Comparison of ENCODE assay signal across 11 mouse cellular contexts in genomic region chr15:97996716-97997256, GRCm38 (mm10). TPM values are rescaled to one million over a fixed set of nuclear protein-coding genes. Genes with fewer than 3 reads are reported as not detected.
DNase-seq lines count a peak whose midpoint lies in the region; ATAC-seq and TF ChIP-seq lines count a peak whose summit lies in the region.
"Had no signal": no experiment of that assay in that cellular context is flagged by ENCODE, and none has a peak within 500 bp of the region (broad histone marks: within the 10 kb centered on the region; RNA-seq: fewer than 3 reads in every experiment).

No protein-coding gene starts in this region.

- 72% methylated on average over 13 of the region's 13 CpGs for WGBS in limb, embryonic 14.5 days

- no peak overlapping the region for H3K9ac ChIP-seq in limb, embryonic 14.5 days (ENCODE audit: low read depth, low read length, severe bottlenecking)
- H3K9ac ChIP-seq: liver, postnatal 0 days; neural tube, embryonic 12.5 days had no signal

- H3K9me3 ChIP-seq in limb, embryonic 14.5 days (ENCODE audit: control insufficient read depth, low read length), result no peaks in the 10 kb centered on the region
- H3K9me3 ChIP-seq: heart, embryonic 10.5 days; neural tube, embryonic 12.5 days had no signal

- H3K4me2 ChIP-seq in limb, embryonic 14.5 days (replicated peaks; ENCODE audit: low read depth, low read length, severe bottlenecking), result no peak overlapping the region
- H3K4me2 ChIP-seq: neural tube, embryonic 12.5 days had no signal

- peaks cover 72% of the 10 kb centered on the region for H3K36me3 ChIP-seq in limb, embryonic 14.5 days (ENCODE audit: control insufficient read depth, insufficient read depth, low read length)

- H3K27me3 ChIP-seq in limb, embryonic 14.5 days (ENCODE audit: control insufficient read depth, insufficient read depth, low read length), result peaks cover 3% of the 10 kb centered on the region; the same call in 1 of the 2 replicates
- H3K27me3 ChIP-seq: neural tube, embryonic 12.5 days had no signal

- intact Hi-C loops in left cerebral cortex, postnatal 14 days (cut with DNase I), result no loop called here
- intact Hi-C loops in left cerebral cortex, postnatal 36 days (cut with DNase I), result no loop called here

- peak; percentile 20 for DNase-seq in cerebellum, adult 9-11 months
- no peak for DNase-seq in cerebellum, adult 8-10 months
- peak; percentile 30 to 56 for DNase-seq in left cerebral cortex, postnatal 14 days (ENCODE audit: low spot score in 2 of 2)
- no peak for DNase-seq in left cerebral cortex, postnatal 36 days (ENCODE audit: low spot score in 2 of 2)
- peak; percentile 56 for DNase-seq in brain, adult 2 months (ENCODE audit: low read depth, low spot score)
- DNase-seq in limb, embryonic 14.5 days (ENCODE audit: low spot score), result no peak
- no peak for DNase-seq in thymus, postnatal 14 days
- no peak for DNase-seq in T-cell, adult 2 months (ENCODE audit: low spot score)
- DNase-seq: liver, postnatal 0 days had no signal

- peak overlapping the region; percentile 40; the same call in 1 of the 2 replicates for H3K27ac ChIP-seq in limb, embryonic 14.5 days (replicated peaks; ENCODE audit: low read depth, low read length)
- H3K27ac ChIP-seq: heart, embryonic 10.5 days had no signal

- peaks cover 38% of the 10 kb centered on the region for H3K4me1 ChIP-seq in limb, embryonic 14.5 days (ENCODE audit: control insufficient read depth, insufficient read depth, low read length)

- no peak for ATAC-seq in limb, embryonic 14.5 days (ENCODE audit: low FRiP score, low read depth)
- ATAC-seq: liver, postnatal 0 days had no signal

- TF ChIP-seq POLR2A in limb, embryonic 14.5 days (IDR thresholded peaks at IDR 0.05; ENCODE audit: borderline replicate concordance, extremely low read depth, insufficient read depth, insufficient read length), result no peak

- no peak overlapping the region for H3K4me3 ChIP-seq in limb, embryonic 14.5 days (replicated peaks; ENCODE audit: low read length)
- H3K4me3 ChIP-seq: heart, embryonic 10.5 days; neural tube, embryonic 12.5 days had no signal

RNA-seq across cellular contexts. Expression of gene Col2a1, which starts 7.7 kb away (rescaled TPM):
- total RNA-seq in left cerebral cortex, postnatal 14 days (2021), result under 1 TPM; 0.57 to 0.97 TPM
- total RNA-seq in left cerebral cortex, postnatal 36 days (2021), result under 1 TPM; 0.30 to 0.48 TPM
- 1,642 and 1,975 TPM in 2 replicates for polyA plus RNA-seq in limb, embryonic 14.5 days (2012; rRNA removed)
- 754 and 761 TPM in 2 replicates for polyA plus RNA-seq in limb, embryonic 14.5 days (2014; fragmentation: Nextera tagmentation; extraction: Ambion mirVana)

RNA-seq across cellular contexts. Expression of gene Tmem106c, which starts 32.8 kb away (rescaled TPM):
- 10 to 100 TPM; 14.9 to 16.3 TPM for total RNA-seq in left cerebral cortex, postnatal 14 days (2021)
- total RNA-seq in left cerebral cortex, postnatal 36 days (2021), result 10 to 100 TPM; 23.4 to 25.5 TPM
- polyA plus RNA-seq in limb, embryonic 14.5 days (2012; rRNA removed), result 49.9 and 59.1 TPM in 2 replicates
- 49.8 and 51.5 TPM in 2 replicates for polyA plus RNA-seq in limb, embryonic 14.5 days (2014; fragmentation: Nextera tagmentation; extraction: Ambion mirVana)

Comparison
In these comparisons a context has a peak if more than half of its experiments do, and no peak if none do; other contexts are left out.
1. DNase-seq: peak in cerebellum, adult 9-11 months (single experiment), left cerebral cortex, postnatal 14 days (2 of 2) and brain, adult 2 months (single experiment); none in cerebellum, adult 8-10 months (single experiment), left cerebral cortex, postnatal 36 days (0 of 2), limb, embryonic 14.5 days (single experiment), thymus, postnatal 14 days (single experiment) and T-cell, adult 2 months (single experiment).